Mouse (Mus musculus) neural tube, embryonic 15.5 days (tissue): ENCODE measurements at regions not wholly inside any gene's neighbourhood (a gene's known extent, or its start where the extent isn't known, plus 50 kb on each side); places are given as distances from the start of the nearest gene placed in this dataset.

Source experiments
- ATAC-seq: fragments of 200-750 bp; cut with Nextera tagmentation; 2 replicates; pipeline ENCODE4 v1.8.0; 2017; ENCODE audit warnings: mild to moderate bottlenecking, moderate TSS enrichment, moderate library complexity; ENCODE audit not compliant: low FRiP score
- H3K27ac ChIP-seq: fragments of 300-500 bp; sonication (generic); replicated peaks from 2 replicates; pipeline ENCODE4 v1.5.1; 2015; ENCODE audit warnings: mild to moderate bottlenecking, inconsistent platforms
- H3K27me3 ChIP-seq: fragments of 300-500 bp; sonication (generic); replicated peaks from 2 replicates; pipeline ENCODE4 v1.6.1; 2015; ENCODE audit warnings: inconsistent platforms
- H3K36me3 ChIP-seq: fragments of 300-500 bp; sonication (generic); 2 replicates; pipeline ENCODE4 v1.6.1; 2015; ENCODE audit warnings: inconsistent platforms
- H3K4me1 ChIP-seq: fragments of 300-500 bp; sonication (generic); 2 replicates; pipeline ENCODE4 v1.6.1; 2015; ENCODE audit warnings: inconsistent platforms
- H3K4me2 ChIP-seq: fragments of 300-500 bp; sonication (generic); 2 replicates; pipeline ENCODE4 v1.6.1; 2015; ENCODE audit warnings: inconsistent platforms, mild to moderate bottlenecking, moderate library complexity
- H3K4me3 ChIP-seq: fragments of 300-500 bp; sonication (generic); replicated peaks from 2 replicates; pipeline ENCODE4 v1.5.1; 2015; ENCODE audit warnings: mild to moderate bottlenecking, inconsistent platforms
- H3K9ac ChIP-seq: fragments of 300-500 bp; sonication (generic); replicated peaks from 2 replicates; pipeline ENCODE4 v1.6.1; 2015; ENCODE audit warnings: mild to moderate bottlenecking, inconsistent platforms
- H3K9me3 ChIP-seq: fragments of 300-500 bp; sonication (generic); replicated peaks from 2 replicates; pipeline ENCODE4 v1.6.1; 2016; ENCODE audit warnings: inconsistent platforms
- WGBS: fragments of 180-500 bp; shearing (Covaris S2); methylation state at CpG from one replicate; pipeline ENCODE4 v1.1.7; 2015; ENCODE audit warnings: mixed read lengths; 5-methylcytosine and 5-hydroxymethylcytosine counted together

GRCm38 (mm10) chr11:71390151-71390550 is 159.6 kb upstream of the Nlrp1b start:
- Histone ChIP-seq H3K9me3 (no peaks in the 10 kb centered on the region), H3K27ac (0 out of 2 replicates have a peak overlapping the region, but pooled peaks have one; percentile 38), H3K4me1 (peaks cover 17% of the 10 kb centered on the region), H3K4me3 (no peak overlapping the region), H3K9ac (no peak overlapping the region), H3K4me2 (no peak overlapping the region; the same call in 1 of the 2 replicates), H3K27me3 (no peaks in the 10 kb centered on the region), H3K36me3 (no peaks in the 10 kb centered on the region)
- 44% methylated on average over 3 of the region's 3 CpGs for WGBS
- no peak for ATAC-seq

- 53% methylated on average over 3 of the region's 3 CpGs for WGBS
These were observed 160.1 kb upstream of the Nlrp1b start for GRCm38 (mm10) chr11:71390616-71391015.

GRCm38 (mm10) chr11:71393406-71393805 is 162.9 kb upstream of the Nlrp1b start:
- no peak overlapping the region for H3K4me3 ChIP-seq
- WGBS = 68% methylated on average over 5 of the region's 5 CpGs

More at GRCm38 (mm10) chr11:71390616-71391015, 160.1 kb upstream of the Nlrp1b start:
- Histone ChIP-seq H3K27me3 (no peaks in the 10 kb centered on the region), H3K4me3 (no peak overlapping the region), H3K36me3 (no peaks in the 10 kb centered on the region), H3K27ac (no peak overlapping the region), H3K9me3 (no peaks in the 10 kb centered on the region), H3K4me1 (peaks cover 17% of the 10 kb centered on the region), H3K9ac (no peak overlapping the region), H3K4me2 (no peak overlapping the region)
- no peak for ATAC-seq

GRCm38 (mm10) chr11:71395023-71395422 is 164.5 kb upstream of the Nlrp1b start:
- ATAC-seq = no peak
- no peaks in the 10 kb centered on the region for H3K9me3 ChIP-seq
- WGBS = 36% methylated on average over 4 of the region's 4 CpGs

More at GRCm38 (mm10) chr11:71393406-71393805, 162.9 kb upstream of the Nlrp1b start:
- no peaks in the 10 kb centered on the region for H3K36me3 ChIP-seq
- ATAC-seq = no peak
- no peak overlapping the region for H3K27ac ChIP-seq
- no peaks in the 10 kb centered on the region for H3K27me3 ChIP-seq
- H3K9ac ChIP-seq = no peak overlapping the region
- H3K9me3 ChIP-seq = no peaks in the 10 kb centered on the region
- peaks cover 15% of the 10 kb centered on the region for H3K4me1 ChIP-seq
- H3K4me2 ChIP-seq = no peak overlapping the region

GRCm38 (mm10) chr11:71395631-71396030 is 165.1 kb upstream of the Nlrp1b start:
- H3K27me3 ChIP-seq = no peaks in the 10 kb centered on the region
- H3K36me3 ChIP-seq = no peaks in the 10 kb centered on the region
- no peak overlapping the region for H3K27ac ChIP-seq
- no peaks in the 10 kb centered on the region for H3K4me1 ChIP-seq
- no peak overlapping the region for H3K4me2 ChIP-seq
- no peaks in the 10 kb centered on the region for H3K9me3 ChIP-seq
- no peak overlapping the region for H3K9ac ChIP-seq
- no peak overlapping the region for H3K4me3 ChIP-seq
- 46% methylated on average over 1 of the region's 1 CpGs for WGBS
- no peak for ATAC-seq

More at GRCm38 (mm10) chr11:71395023-71395422, 164.5 kb upstream of the Nlrp1b start:
- no peaks in the 10 kb centered on the region for H3K36me3 ChIP-seq
- H3K4me3 ChIP-seq = no peak overlapping the region
- no peaks in the 10 kb centered on the region for H3K27me3 ChIP-seq
- no peak overlapping the region for H3K9ac ChIP-seq
- peaks cover 2% of the 10 kb centered on the region; the same call in 1 of the 2 replicates for H3K4me1 ChIP-seq
- H3K4me2 ChIP-seq = no peak overlapping the region
- no peak overlapping the region for H3K27ac ChIP-seq

GRCm38 (mm10) chr11:71400351-71400750 is 169.8 kb upstream of the Nlrp1b start:
- Histone ChIP-seq H3K27me3 (no peaks in the 10 kb centered on the region), H3K4me3 (no peak overlapping the region), H3K9me3 (no peaks in the 10 kb centered on the region), H3K4me2 (no peak overlapping the region), H3K9ac (no peak overlapping the region), H3K36me3 (no peaks in the 10 kb centered on the region), H3K4me1 (no peaks in the 10 kb centered on the region), H3K27ac (no peak overlapping the region)
- ATAC-seq = no peak
- 91% methylated on average over 2 of the region's 2 CpGs for WGBS

- no peak for ATAC-seq
- no peak overlapping the region for H3K4me3 ChIP-seq
- no peaks in the 10 kb centered on the region for H3K27me3 ChIP-seq
- H3K9ac ChIP-seq = no peak overlapping the region
- H3K4me2 ChIP-seq = no peak overlapping the region
- WGBS = 93% methylated on average over 2 of the region's 2 CpGs
- H3K9me3 ChIP-seq = no peaks in the 10 kb centered on the region
- H3K27ac ChIP-seq = no peak overlapping the region
- no peaks in the 10 kb centered on the region for H3K36me3 ChIP-seq
- H3K4me1 ChIP-seq = no peaks in the 10 kb centered on the region
These were observed 171.1 kb upstream of the Nlrp1b start for GRCm38 (mm10) chr11:71401411-71402276.

GRCm38 (mm10) chr11:71404361-71404760 is 173.8 kb upstream of the Nlrp1b start:
- no peak overlapping the region for H3K27ac ChIP-seq
- no peaks in the 10 kb centered on the region for H3K36me3 ChIP-seq
- no peaks in the 10 kb centered on the region for H3K27me3 ChIP-seq
- no peak overlapping the region for H3K4me3 ChIP-seq
- no peaks in the 10 kb centered on the region; the same call in 1 of the 2 replicates for H3K4me1 ChIP-seq
- ATAC-seq = no peak
- H3K9me3 ChIP-seq = no peaks in the 10 kb centered on the region
- 94% methylated on average over 3 of the region's 3 CpGs for WGBS
- H3K9ac ChIP-seq = no peak overlapping the region
- H3K4me2 ChIP-seq = no peak overlapping the region

- Histone ChIP-seq H3K9me3 (no peaks in the 10 kb centered on the region), H3K27me3 (no peaks in the 10 kb centered on the region), H3K9ac (no peak overlapping the region), H3K4me2 (no peak overlapping the region), H3K4me1 (no peaks in the 10 kb centered on the region; the same call in 1 of the 2 replicates), H3K4me3 (no peak overlapping the region), H3K27ac (no peak overlapping the region), H3K36me3 (no peaks in the 10 kb centered on the region)
- WGBS = 63% methylated on average over 6 of the region's 6 CpGs
- no peak for ATAC-seq
These were observed 176.5 kb upstream of the Nlrp1b start for GRCm38 (mm10) chr11:71407043-71407442.

GRCm38 (mm10) chr11:71409211-71409765 is 178.8 kb upstream of the Nlrp1b start:
- WGBS = 87% methylated on average over 6 of the region's 6 CpGs
- H3K27ac ChIP-seq = no peak overlapping the region
- peaks cover 2% of the 10 kb centered on the region for H3K4me1 ChIP-seq
- ATAC-seq = no peak
- no peak overlapping the region for H3K4me3 ChIP-seq
- H3K36me3 ChIP-seq = no peaks in the 10 kb centered on the region
- H3K27me3 ChIP-seq = no peaks in the 10 kb centered on the region
- H3K9ac ChIP-seq = no peak overlapping the region
- H3K9me3 ChIP-seq = no peaks in the 10 kb centered on the region
- H3K4me2 ChIP-seq = no peak overlapping the region

GRCm38 (mm10) chr11:71410582-71410981 is 180.0 kb upstream of the Nlrp1b start:
- no peak overlapping the region for H3K9ac ChIP-seq
- no peaks in the 10 kb centered on the region for H3K36me3 ChIP-seq
- H3K9me3 ChIP-seq = no peaks in the 10 kb centered on the region
- no peak for ATAC-seq
- no peak overlapping the region for H3K27ac ChIP-seq
- no peak overlapping the region for H3K4me2 ChIP-seq
- peaks cover 15% of the 10 kb centered on the region for H3K4me1 ChIP-seq
- H3K27me3 ChIP-seq = no peaks in the 10 kb centered on the region
- WGBS = 93% methylated on average over 3 of the region's 3 CpGs
- H3K4me3 ChIP-seq = no peak overlapping the region

- 84% methylated on average over 1 of the region's 1 CpGs for WGBS
- Histone ChIP-seq H3K9me3 (0 out of 2 replicates have a peak, but pooled peaks cover 3% of the 10 kb centered on the region), H3K9ac (no peak overlapping the region), H3K27ac (no peak overlapping the region), H3K27me3 (no peaks in the 10 kb centered on the region), H3K4me1 (peaks cover 15% of the 10 kb centered on the region), H3K36me3 (no peaks in the 10 kb centered on the region), H3K4me3 (no peak overlapping the region), H3K4me2 (no peak overlapping the region)
- ATAC-seq = no peak
These were observed 181.4 kb upstream of the Nlrp1b start for GRCm38 (mm10) chr11:71411958-71412357.
